Mouse (Mus musculus) liver (tissue): Measurements from ENCODE around the gene Zpbp2.

Source experiments
- DNase-seq: peaks from one replicate; pipeline ENCODE4 v3.0.0-alpha.2; 2020; ENCODE audit warnings: mixed read lengths

Zpbp2 gene

GRCm38 (mm10) chr11:98560942-98561341 lies 10.0 kb downstream of the Zpbp2 start:
- DNase-seq = no peak

- no peak for DNase-seq
Observed at GRCm38 (mm10) chr11:98563025-98563424, 12.1 kb downstream of the Zpbp2 start.

GRCm38 (mm10) chr11:98563921-98564414 lies 13.1 kb downstream of the Zpbp2 start:
- DNase-seq = no peak

DNA sequence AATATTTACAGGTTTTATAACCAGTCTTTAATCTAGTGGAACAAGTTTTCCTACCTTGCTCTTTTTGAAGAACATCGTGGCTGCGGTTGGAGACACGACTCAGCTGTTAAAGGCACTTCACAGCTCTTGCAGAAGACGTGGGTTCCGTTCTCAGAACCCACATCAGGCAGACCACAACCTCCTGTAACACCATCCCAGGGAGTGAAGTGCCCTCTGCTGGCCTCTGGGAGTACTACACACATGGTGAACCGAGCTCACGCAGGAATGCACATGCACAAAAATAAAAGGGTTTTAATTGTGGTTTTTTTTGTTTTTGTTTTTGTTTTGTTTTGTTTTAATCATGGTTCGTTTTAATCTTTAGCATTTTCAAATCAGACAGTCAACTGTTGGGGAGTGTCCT lies 17.4 kb downstream of the Zpbp2 start:
- peak; percentile 42 for DNase-seq

- no peak for DNase-seq
Observed at GRCm38 (mm10) chr11:98569461-98569860, 18.6 kb downstream of the Zpbp2 start.

- no peak for DNase-seq
Observed at GRCm38 (mm10) chr11:98577776-98578175, 26.9 kb downstream of the Zpbp2 start.

DNA sequence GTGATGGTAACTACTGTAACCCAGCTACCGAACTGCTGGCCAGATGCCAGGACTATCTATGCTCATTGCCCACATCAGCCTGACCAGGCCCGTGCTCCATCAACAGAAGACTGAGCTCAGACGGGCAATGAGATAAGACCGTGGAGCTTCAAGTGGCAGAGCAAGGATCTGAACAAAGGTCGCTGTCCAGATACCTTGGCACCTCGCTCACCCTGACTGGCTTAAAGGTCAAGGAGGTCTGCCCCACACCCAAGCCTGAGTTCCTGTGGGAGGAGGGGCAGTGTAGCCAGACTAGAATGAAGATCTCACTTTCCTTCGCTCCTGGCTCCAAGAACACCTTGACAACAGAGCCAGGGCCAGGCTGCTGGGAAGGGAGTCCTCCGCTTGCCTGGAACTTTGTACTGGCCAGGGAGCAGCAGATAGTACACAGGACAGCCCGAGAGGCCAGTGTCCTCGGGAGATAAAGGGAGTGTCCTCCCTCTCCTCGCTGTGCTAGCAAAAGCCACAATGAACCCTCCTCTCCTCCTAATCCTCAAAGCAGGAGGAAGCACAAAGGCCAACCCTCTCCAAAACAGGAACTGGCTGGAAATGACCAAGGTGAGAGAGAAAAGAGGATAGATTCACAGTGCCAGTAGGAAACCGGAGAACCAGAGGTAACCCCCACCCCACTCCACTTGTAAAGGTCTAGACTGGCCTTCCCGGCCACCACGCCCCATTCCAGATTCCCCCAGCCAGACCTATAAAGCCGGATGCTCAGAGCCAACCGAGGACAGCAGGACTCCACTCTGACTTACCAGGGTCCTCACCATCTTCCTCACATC lies 29.6 kb downstream of the Zpbp2 start:
- peak; percentile 86 for DNase-seq

DNA sequence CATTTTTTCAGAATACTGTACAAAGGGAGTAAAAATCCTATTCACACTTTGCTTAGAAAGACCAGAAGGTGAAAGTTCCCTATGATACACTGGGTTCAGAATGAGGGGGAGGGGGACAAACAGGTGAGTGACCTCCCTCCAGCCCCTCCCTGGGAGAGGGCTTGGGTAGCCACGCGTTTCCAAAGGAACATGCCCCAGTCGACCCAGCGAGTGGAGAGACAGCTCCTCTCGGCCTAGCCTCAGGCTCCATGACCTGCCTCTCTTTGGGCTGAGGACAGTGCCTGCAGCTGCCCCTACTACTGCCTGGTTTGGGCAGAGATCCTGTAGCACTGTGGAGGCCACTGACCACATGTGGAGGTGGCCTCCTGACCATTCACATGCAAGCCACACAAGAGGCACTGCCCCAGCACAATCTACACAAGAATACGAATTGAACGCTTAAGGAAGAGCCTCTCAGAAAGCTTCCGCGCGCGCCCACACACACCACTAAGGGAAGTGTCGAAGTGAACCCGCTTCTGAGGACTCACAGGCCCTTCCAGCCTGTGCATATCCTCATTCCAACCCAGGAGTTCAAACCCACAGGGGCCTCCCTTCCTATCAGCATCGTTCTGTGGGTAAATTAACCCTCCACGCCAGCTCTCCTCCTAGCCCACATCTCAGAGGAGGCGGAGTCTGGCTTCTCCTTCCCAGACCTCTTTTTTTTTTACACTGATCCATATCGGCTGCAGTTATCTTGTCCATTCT lies 30.6 kb downstream of the Zpbp2 start:
- peak; percentile 82 for DNase-seq

DNA sequence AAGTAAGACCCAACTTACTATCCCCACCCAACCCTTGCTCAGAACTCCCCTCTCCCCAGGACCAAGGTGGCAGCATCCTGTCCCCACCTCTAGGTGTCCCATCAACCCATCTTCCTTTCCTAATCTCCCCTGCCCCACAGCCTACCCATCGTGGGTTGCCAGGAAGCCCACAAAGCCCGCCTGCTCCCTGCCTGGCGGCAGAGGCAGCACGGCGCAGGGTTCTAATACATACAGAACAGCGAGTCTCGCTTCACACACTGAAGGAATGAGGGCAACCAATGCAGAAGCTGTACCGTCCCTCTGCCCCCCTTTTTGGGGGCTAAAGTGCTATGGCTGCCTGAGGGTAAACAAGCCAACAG lies 31.1 kb downstream of the Zpbp2 start:
- DNase-seq = no peak

GRCm38 (mm10) chr11:98582551-98583264 lies 31.8 kb downstream of the Zpbp2 start:
- DNase-seq = peak; percentile 75

DNA sequence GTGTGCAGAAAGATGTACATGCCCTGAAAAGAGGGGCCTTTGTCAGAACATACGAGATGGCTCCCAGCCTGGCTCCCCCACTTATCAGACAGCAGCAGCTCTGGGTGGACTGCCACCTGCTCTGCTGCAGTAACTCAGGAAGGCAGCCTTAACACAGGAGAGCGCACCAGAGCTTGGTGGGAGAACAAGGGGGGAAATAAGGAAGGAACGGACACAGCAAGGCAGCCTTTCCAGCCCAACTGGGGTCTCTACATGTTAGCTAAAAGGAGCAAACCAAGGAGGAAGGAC lies 32.3 kb downstream of the Zpbp2 start:
- peak; percentile 89 for DNase-seq

GRCm38 (mm10) chr11:98583571-98583970 lies 32.7 kb downstream of the Zpbp2 start:
- DNase-seq = peak; percentile 72

DNA sequence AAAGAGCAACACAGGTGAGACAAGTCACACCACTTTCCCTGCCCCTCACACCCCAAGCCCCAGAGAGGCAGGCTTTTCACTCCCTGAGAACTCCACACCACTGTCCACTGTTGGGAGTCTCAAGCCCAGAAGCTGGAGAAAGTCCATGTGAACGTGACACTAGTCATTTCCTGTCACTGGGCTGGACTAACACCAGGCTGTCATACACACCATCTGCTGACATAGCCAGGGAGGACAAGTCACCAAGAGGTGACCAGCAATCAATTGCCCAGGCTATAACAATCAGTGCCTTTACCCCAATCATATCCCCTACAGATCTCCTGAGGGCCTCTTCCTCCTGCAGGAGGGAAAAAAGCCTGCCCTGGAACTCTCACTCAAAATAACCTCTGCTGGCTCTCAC lies 33.2 kb downstream of the Zpbp2 start:
- no peak for DNase-seq

- DNase-seq = peak; percentile 24
Observed at GRCm38 (mm10) chr11:98584629-98585177, 33.8 kb downstream of the Zpbp2 start.

DNA sequence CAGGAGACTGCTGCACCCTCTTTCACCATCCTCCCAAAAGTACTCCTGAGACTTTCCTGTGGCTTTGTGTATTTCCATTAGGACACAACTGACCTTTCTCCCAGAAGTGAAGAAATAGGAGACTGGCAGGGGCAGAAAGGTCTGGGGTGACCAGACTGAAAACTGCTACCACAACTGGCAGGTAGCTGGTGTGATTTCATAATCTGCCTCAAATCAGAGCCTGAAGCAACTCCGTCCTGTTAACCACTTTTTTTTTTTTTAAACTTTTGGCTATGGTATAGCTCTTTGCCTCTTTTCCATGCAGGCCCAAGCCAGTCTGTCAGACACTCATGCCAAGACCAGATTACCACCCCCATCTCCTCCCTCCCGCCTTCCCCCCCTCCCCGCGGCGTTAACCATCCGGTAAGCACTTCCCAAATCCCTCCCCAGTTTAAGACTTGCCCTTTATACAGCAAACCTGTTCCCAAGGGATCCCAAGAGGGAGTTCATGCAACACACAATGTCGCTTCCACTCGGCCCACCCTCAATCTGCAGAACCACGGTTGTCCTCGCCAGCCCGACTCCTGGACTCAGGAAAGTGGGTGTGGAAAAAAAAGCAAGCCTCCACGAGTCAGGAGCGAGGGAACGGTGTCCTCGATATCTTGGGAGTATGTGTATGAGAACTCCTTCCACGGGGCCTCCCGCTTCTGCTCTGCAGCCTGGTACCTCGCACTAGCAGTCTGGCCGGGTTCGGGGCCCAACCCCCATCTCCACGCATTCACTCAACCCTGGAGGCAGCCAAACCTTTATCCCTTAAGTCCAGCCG lies 35.4 kb downstream of the Zpbp2 start:
- DNase-seq = peak; percentile 50

DNA sequence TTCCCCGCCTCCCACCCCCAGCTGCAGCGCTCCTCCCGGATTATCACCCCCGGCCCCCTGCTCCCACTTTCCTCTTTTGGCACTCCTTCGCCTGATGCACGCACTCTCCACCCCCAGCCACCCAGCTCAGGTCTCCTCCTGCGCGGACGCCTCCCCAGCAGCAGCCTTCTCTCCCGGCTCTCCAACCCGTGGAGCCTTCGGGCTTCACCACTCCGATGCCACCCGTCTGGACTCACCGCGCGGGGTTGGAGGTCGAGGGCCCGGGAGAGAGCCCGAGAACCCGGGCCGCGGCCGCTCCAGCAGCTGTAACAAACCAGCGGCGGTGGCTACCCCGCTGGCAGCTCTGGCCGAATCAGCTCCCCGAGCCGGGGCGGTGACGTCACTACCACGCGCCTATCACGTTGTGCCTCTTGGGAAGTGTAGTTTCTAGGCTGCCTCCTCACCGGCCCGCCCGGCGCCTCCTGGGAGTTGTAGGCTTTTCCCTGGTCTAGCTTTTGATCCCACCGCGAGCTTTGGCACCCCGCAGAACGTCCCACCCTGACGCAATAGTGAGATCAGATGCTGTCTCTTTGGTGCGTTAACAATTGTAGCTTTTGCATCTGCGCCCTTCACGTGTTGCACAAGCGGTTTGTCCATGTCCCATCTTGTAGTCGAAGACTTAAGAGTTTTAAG lies 36.1 kb downstream of the Zpbp2 start, which contains the start of gene Ormdl3:
Ormdl3 (minus strand) TSS at position 477 of the 672 bp plus-strand sequence.
- DNase-seq = peak; percentile 99

DNA sequence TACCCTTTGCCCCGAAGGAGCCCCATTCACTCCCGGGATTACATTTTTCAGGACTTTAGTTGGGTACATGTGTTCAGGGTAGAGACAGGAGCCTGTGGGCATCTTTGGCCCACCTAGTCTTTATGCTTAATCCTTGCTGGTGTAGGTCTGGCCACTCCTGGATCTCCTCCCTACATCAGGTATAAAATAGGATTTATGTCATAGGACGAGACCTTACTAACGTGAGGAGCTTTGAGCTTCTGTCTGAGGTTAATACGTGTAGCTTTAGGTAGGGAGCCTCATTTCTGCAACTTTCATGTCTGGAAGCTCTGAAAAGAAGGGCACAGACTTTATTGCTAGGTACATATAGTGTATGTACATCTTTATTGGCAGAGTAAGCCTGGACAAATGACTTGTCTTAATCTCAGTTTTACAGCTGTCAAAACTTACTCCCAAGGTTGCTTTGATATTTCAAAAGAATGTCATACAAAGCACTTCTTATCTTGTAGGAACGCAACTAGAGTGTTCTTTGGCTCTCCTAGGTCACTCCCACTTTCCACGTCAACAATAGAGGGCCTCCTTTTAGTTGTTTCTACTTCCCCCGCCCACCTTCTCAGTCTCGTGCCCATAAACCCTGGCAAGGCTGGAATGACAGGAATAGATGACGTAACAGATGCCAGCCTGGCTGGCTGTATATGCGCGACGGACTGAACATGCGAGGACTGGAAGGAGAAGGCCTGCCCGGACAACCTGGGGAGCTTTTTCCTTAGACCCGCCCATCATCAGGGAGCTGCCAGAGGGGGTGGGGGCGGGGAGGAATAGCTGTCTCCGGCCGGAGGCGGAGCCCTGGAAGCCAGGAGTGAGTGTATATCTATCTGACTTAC lies 37.0 kb downstream of the Zpbp2 start:
- DNase-seq = peak; percentile 94

DNA sequence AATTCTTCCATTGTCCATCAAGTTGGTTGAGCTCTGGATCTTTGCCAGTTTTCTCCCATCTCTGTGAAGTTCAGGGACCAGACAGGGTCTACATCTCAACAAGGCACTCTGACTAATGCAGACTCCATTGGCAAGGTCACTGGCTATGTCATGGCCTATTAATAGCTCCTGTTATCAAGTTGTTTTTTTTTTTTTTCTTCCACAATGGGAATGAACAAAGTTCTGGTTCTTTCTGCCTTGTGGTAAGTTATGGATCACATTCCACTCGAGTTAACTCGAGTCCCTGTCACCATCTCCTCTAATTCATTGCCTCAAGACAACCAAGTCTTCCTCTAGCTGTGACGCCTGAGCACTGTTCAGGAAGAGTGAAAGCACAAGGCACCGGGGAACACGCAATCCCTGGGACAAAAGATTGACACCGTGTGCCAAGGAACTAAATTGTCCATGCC lies 38.0 kb downstream of the Zpbp2 start:
- DNase-seq = no peak

DNA sequence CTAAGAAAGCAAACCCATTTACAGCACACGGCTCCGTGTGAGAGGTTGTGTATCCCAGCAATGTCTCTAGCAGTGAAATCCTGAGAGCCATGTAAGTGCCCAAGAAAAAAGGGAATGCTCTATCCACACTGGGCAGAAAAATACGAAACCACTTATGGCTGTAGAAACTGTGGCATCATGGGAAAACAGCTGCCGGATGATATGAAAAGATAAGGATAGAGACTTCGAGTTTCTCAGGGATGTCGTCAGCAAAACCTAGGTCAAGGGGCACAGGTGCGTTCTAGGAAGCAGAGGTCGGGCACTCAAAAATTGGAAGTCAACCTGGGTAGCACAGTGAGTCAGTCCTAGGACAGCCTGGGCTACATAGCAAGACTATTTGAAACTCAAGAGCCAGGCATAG lies 38.4 kb downstream of the Zpbp2 start:
- DNase-seq = peak; percentile 30
